Comparison of ENCODE assay signal across 7 mouse cellular contexts in the genomic region with DNA sequence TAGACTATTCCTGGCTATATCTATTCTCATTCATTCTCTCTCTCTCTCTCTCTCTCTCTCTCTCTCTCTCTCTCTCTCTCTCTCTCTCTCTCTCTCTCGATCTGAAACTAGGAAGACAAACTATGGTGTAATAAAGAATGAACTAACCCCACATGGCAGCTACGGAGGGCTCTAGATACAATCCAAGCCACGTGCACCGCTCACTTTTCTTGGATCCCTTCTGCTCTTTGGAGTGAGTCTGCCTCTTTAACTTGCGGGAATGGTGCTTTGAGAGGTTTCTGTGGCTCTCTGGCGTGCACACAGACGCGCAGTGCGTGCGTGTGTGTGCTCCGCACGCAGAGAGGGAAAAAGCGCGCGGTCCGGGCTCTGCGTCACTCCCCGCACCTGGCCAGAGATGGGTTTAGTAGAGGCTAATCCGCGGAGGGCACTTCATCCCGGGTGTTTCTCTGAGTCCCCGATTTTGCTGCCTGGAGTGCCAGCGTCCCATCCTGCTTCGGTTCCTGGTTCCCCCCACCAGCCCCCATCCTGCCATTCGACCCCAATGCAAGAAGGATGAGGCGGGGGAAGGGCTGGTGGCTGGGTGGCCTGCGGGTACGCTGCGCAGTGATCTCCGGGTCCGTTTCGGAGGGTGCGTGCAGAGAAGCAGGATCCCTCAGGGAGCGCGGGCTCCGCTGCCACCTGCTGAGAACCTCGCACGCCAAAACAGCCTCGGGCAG. TPM values are rescaled to one million over a fixed set of nuclear protein-coding genes. Genes with fewer than 3 reads are reported as not detected.
DNase-seq lines count a peak whose midpoint lies in the region; ATAC-seq lines count a peak whose summit lies in the region.

No protein-coding gene starts in this region.

- no peaks in the 10 kb centered on the region for H3K9me3 ChIP-seq in lung, embryonic 15.5 days
- no peaks in the 10 kb centered on the region for H3K9me3 ChIP-seq in midbrain, embryonic 12.5 days

- WGBS in lung, embryonic 15.5 days: under 1% methylated on average over 39 of the region's 39 CpGs
- under 1% methylated on average over 39 of the region's 39 CpGs for WGBS in midbrain, embryonic 12.5 days

- peak overlapping the region; percentile 56 for H3K27ac ChIP-seq in lung, embryonic 15.5 days
- no peak overlapping the region for H3K27ac ChIP-seq in midbrain, embryonic 12.5 days (replicated peaks)

- H3K4me1 ChIP-seq in lung, embryonic 15.5 days: peaks cover 34% of the 10 kb centered on the region
- H3K4me1 ChIP-seq in midbrain, embryonic 12.5 days: peaks cover 12% of the 10 kb centered on the region

- intact Hi-C loops in left cerebral cortex, postnatal 14 days (cut with DNase I): no loop called here

- H3K4me3 ChIP-seq in lung, embryonic 15.5 days: peak overlapping the region; percentile 70
- H3K4me3 ChIP-seq in midbrain, embryonic 12.5 days: peak overlapping the region; percentile 64

- H3K36me3 ChIP-seq in lung, embryonic 15.5 days: no peaks in the 10 kb centered on the region
- no peaks in the 10 kb centered on the region for H3K36me3 ChIP-seq in midbrain, embryonic 12.5 days

- H3K27me3 ChIP-seq in lung, embryonic 15.5 days: peaks cover 7% of the 10 kb centered on the region
- peaks cover 62% of the 10 kb centered on the region for H3K27me3 ChIP-seq in midbrain, embryonic 12.5 days

- ATAC-seq in lung, embryonic 15.5 days (ENCODE audit: borderline replicate concordance, extremely low read depth, low FRiP score, low TSS enrichment): no peak
- peak; percentile 18 for ATAC-seq in granulocyte monocyte progenitor cell, adult 5-6 weeks (replicated peaks; ENCODE audit: poor library complexity, severe bottlenecking)
- ATAC-seq in midbrain, embryonic 12.5 days (ENCODE audit: low FRiP score, low read depth): peak; percentile 60

- peak overlapping the region; percentile 99 for H3K4me2 ChIP-seq in lung, embryonic 15.5 days
- peak overlapping the region; percentile 100 for H3K4me2 ChIP-seq in midbrain, embryonic 12.5 days (replicated peaks)

- no peak for DNase-seq in lung, postnatal 36 days
- peak; percentile 82 for DNase-seq in cerebellum, adult 9-10 months
- peak; percentile 56 to 73 for DNase-seq in left cerebral cortex, postnatal 14 days (ENCODE audit: low spot score in 2 of 2)
- DNase-seq in telencephalon, adult 2 months (ENCODE audit: low read depth, low spot score): peak; percentile 57

- H3K9ac ChIP-seq in lung, embryonic 15.5 days: peak overlapping the region; percentile 70
- peak overlapping the region; percentile 62 for H3K9ac ChIP-seq in midbrain, embryonic 12.5 days (replicated peaks)

RNA-seq across cellular contexts. Expression of gene Tbc1d1, which starts 3.1 kb away (rescaled TPM):
- polyA plus RNA-seq in lung, embryonic 15.5 days (2015; fragmentation: Nextera tagmentation; extraction: Ambion mirVana): 39.8 and 40.4 TPM in 2 replicates
- 17.5 and 18.5 TPM in 2 replicates for total RNA-seq in granulocyte monocyte progenitor cell, adult 5-6 weeks (2014; fragmentation: Nextera tagmentation)
- 33.6 and 34.7 TPM in 2 replicates for total RNA-seq in granulocyte monocyte progenitor cell, adult 5-6 weeks (2017)
- total RNA-seq in left cerebral cortex, postnatal 14 days (2021): 10 to 100 TPM; 17.0 to 18.4 TPM
- 21.1 and 21.3 TPM in 2 replicates for polyA plus RNA-seq in midbrain, embryonic 12.5 days (2016; fragmentation: Nextera tagmentation; extraction: Ambion mirVana)
